Mouse (Mus musculus): ENCODE results near the gene Endou. TPM values are rescaled to one million over a fixed set of nuclear protein-coding genes. Genes with fewer than 3 reads are reported as not detected.
A peak's percentile ranks its signal among the peaks of the same experiment; 100 is the strongest.
"Not testable (repeated sequence)": the region's sequence is repeated elsewhere in the genome, so short reads cannot be mapped to it uniquely, and the experiment has no call there.

Gene Endou
- polyA plus RNA-seq, 1 experiment from 2014 or later: not detected

DNA sequence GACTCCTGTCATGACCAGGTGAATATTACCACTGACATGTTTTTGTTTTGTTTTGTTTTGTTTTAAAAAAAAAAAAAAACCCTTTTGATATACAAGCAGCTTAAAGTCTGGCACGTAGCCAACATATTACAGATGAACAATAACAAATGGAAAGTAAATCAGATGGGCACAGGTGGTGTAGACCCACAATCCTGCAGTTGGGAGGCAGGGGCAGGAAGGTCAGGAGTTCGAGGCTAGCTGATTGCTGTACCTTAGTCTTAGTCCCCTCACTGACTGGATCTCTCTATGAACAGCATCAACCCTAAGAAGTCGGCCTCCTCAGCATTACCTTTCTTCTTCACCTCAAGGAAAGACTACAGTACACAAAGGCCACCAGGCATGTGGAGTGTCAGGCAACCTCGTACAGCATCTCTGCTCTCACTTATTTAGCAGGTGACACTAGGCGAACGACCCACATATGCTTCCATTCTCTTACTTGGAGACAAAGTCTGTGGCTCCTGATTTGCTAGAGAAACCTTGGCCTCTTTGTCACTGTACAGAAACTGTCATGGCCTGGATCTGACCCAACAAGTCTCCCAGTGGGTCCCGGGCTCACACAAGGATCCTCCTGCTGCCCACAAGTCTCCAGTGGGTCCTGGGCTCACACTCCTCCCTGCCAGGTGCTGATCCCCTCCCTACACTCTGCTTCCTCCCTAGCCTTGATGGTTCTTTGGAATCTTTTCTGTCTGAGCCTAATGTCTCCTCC is 57.7 kb downstream of the Endou start:
- Histone ChIP-seq H3K27ac (ENCODE audit: low read depth, low read length) (no peak overlapping the region), H3K4me2 (ENCODE audit: low read depth, low read length) (no peak overlapping the region), H3K4me3 (ENCODE audit: low read depth, low read length) (no peak overlapping the region), H3K4me1 (ENCODE audit: control insufficient read depth, insufficient read depth, low read length) (0 out of 2 replicates have a peak, but pooled peaks cover 8% of the 10 kb centered on the region), H3K9me3 (ENCODE audit: control insufficient read depth, low read length) (no peaks in the 10 kb centered on the region), H3K36me3 (ENCODE audit: control insufficient read depth, insufficient read depth, low read length) (peaks cover 20% of the 10 kb centered on the region; the same call in 1 of the 2 replicates), H3K9ac (replicated peaks; ENCODE audit: low read depth, low read length) (no peak overlapping the region), H3K27me3 (ENCODE audit: control insufficient read depth, insufficient read depth, low read length) (no peaks in the 10 kb centered on the region)
- WGBS: 94% methylated on average over 7 of the region's 7 CpGs
- no peak for ATAC-seq (ENCODE audit: low read depth)

GRCm38 (mm10) chr15:97672211-97672765 is 58.9 kb downstream of the Endou start:
- Histone ChIP-seq H3K4me3 (ENCODE audit: low read depth, low read length) (no peak overlapping the region), H3K4me2 (ENCODE audit: low read depth, low read length) (no peak overlapping the region), H3K9ac (replicated peaks; ENCODE audit: low read depth, low read length) (no peak overlapping the region), H3K27me3 (ENCODE audit: control insufficient read depth, insufficient read depth, low read length) (no peaks in the 10 kb centered on the region), H3K4me1 (ENCODE audit: control insufficient read depth, insufficient read depth, low read length) (0 out of 2 replicates have a peak, but pooled peaks cover 8% of the 10 kb centered on the region), H3K36me3 (ENCODE audit: control insufficient read depth, insufficient read depth, low read length) (peaks cover 12% of the 10 kb centered on the region; the same call in 1 of the 2 replicates), H3K27ac (ENCODE audit: low read depth, low read length) (peak overlapping the region; percentile 80), H3K9me3 (ENCODE audit: control insufficient read depth, low read length) (no peaks in the 10 kb centered on the region)
- 50% methylated on average over 9 of the region's 9 CpGs for WGBS
- peak; percentile 80 for ATAC-seq (ENCODE audit: low read depth)

DNA sequence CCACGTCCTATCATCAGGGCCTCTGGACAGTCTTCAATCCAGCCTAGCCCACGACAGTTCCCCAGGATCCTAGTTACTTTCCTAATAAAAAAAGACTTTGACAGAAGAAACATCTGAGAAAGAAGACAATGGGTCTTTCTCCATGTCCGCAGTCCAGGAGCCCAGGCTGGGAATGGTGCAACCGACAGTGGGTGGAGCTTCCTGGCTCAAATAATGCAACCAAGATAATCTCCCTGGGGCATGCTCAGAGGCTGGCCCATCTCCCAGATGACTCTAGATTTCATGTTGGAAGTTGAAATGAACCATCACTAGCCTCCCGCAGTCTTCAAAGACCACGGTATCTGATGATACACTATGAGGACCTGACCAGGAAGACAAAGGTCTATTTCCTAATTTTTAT is 60.6 kb downstream of the Endou start:
- ATAC-seq (ENCODE audit: low read depth): no peak
- WGBS: 85% methylated on average over 6 of the region's 6 CpGs
- H3K9me3 ChIP-seq (ENCODE audit: control insufficient read depth, low read length): no peaks in the 10 kb centered on the region

GRCm38 (mm10) chr15:97668158-97668877 is 62.8 kb downstream of the Endou start:
- not testable (repeated sequence) for H3K4me2 ChIP-seq (ENCODE audit: low read depth, low read length); H3K4me3 ChIP-seq (ENCODE audit: low read depth, low read length); H3K9ac ChIP-seq (replicated peaks; ENCODE audit: low read depth, low read length); H3K9me3 ChIP-seq (ENCODE audit: control insufficient read depth, low read length); H3K4me1 ChIP-seq (ENCODE audit: control insufficient read depth, insufficient read depth, low read length); H3K27me3 ChIP-seq (ENCODE audit: control insufficient read depth, insufficient read depth, low read length); H3K27ac ChIP-seq (ENCODE audit: low read depth, low read length); ATAC-seq (ENCODE audit: low read depth); H3K36me3 ChIP-seq (ENCODE audit: control insufficient read depth, insufficient read depth, low read length)
- 76% methylated on average over 17 of the region's 17 CpGs for WGBS

More for the DNA sequence above, 60.6 kb downstream of the Endou start:
- H3K27ac ChIP-seq (ENCODE audit: low read depth, low read length): no peak overlapping the region
- no peak overlapping the region for H3K4me2 ChIP-seq (ENCODE audit: low read depth, low read length)
- no peak overlapping the region for H3K4me3 ChIP-seq (ENCODE audit: low read depth, low read length)
- H3K4me1 ChIP-seq (ENCODE audit: control insufficient read depth, insufficient read depth, low read length): 0 out of 2 replicates have a peak, but pooled peaks cover 8% of the 10 kb centered on the region
- H3K27me3 ChIP-seq (ENCODE audit: control insufficient read depth, insufficient read depth, low read length): no peaks in the 10 kb centered on the region
- H3K9ac ChIP-seq (replicated peaks; ENCODE audit: low read depth, low read length): no peak overlapping the region
- peaks cover 5% of the 10 kb centered on the region; the same call in 1 of the 2 replicates for H3K36me3 ChIP-seq (ENCODE audit: control insufficient read depth, insufficient read depth, low read length)

GRCm38 (mm10) chr15:97667437-97667836 is 63.7 kb downstream of the Endou start:
- H3K9ac ChIP-seq (replicated peaks; ENCODE audit: low read depth, low read length): no peak overlapping the region
- no peak for ATAC-seq (ENCODE audit: low read depth)
- H3K4me1 ChIP-seq (ENCODE audit: control insufficient read depth, insufficient read depth, low read length): 0 out of 2 replicates have a peak, but pooled peaks cover 6% of the 10 kb centered on the region
- no peak overlapping the region for H3K27ac ChIP-seq (ENCODE audit: low read depth, low read length)
- no peaks in the 10 kb centered on the region for H3K9me3 ChIP-seq (ENCODE audit: control insufficient read depth, low read length)
- no peak overlapping the region for H3K4me3 ChIP-seq (ENCODE audit: low read depth, low read length)
- 30% methylated on average over 7 of the region's 7 CpGs for whole genome bisulfite sequencing
- H3K27me3 ChIP-seq (ENCODE audit: control insufficient read depth, insufficient read depth, low read length): no peaks in the 10 kb centered on the region
- H3K4me2 ChIP-seq (ENCODE audit: low read depth, low read length): no peak overlapping the region
- H3K36me3 ChIP-seq (ENCODE audit: control insufficient read depth, insufficient read depth, low read length): no peaks in the 10 kb centered on the region

DNA sequence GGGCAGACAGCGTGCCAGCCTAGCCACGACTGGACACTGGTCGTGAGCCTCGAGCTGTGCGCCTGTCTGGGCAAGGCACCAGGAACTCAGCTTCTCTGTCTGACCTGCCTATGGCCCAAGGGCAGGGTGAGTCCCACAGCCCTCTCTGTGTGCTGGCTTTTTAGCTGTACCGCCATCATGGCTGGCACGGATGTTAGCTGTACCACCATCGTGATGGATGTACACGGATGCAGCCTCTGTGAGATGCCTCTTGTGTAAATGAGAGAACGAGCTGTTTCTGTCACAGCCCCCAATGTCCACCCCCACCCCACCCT is 64.7 kb downstream of the Endou start:
- Histone ChIP-seq H3K9me3 (ENCODE audit: control insufficient read depth, low read length) (no peaks in the 10 kb centered on the region), H3K27ac (ENCODE audit: low read depth, low read length) (no peak overlapping the region), H3K36me3 (ENCODE audit: control insufficient read depth, insufficient read depth, low read length) (no peaks in the 10 kb centered on the region), H3K4me1 (ENCODE audit: control insufficient read depth, insufficient read depth, low read length) (no peaks in the 10 kb centered on the region), H3K27me3 (ENCODE audit: control insufficient read depth, insufficient read depth, low read length) (no peaks in the 10 kb centered on the region), H3K4me3 (ENCODE audit: low read depth, low read length) (no peak overlapping the region), H3K9ac (replicated peaks; ENCODE audit: low read depth, low read length) (no peak overlapping the region), H3K4me2 (ENCODE audit: low read depth, low read length) (no peak overlapping the region)
- ATAC-seq (ENCODE audit: low read depth): no peak
- 92% methylated on average over 10 of the region's 10 CpGs for WGBS

GRCm38 (mm10) chr15:97665770-97666456 is 65.2 kb downstream of the Endou start:
- H3K4me3 ChIP-seq (ENCODE audit: low read depth, low read length): no peak overlapping the region
- no peaks in the 10 kb centered on the region for H3K36me3 ChIP-seq (ENCODE audit: control insufficient read depth, insufficient read depth, low read length)
- ATAC-seq (ENCODE audit: low read depth): no peak
- H3K9me3 ChIP-seq (ENCODE audit: control insufficient read depth, low read length): no peaks in the 10 kb centered on the region
- H3K4me2 ChIP-seq (ENCODE audit: low read depth, low read length): no peak overlapping the region
- H3K9ac ChIP-seq (replicated peaks; ENCODE audit: low read depth, low read length): no peak overlapping the region
- H3K4me1 ChIP-seq (ENCODE audit: control insufficient read depth, insufficient read depth, low read length): no peaks in the 10 kb centered on the region
- no peak overlapping the region for H3K27ac ChIP-seq (ENCODE audit: low read depth, low read length)
- 79% methylated on average over 25 of the region's 25 CpGs for WGBS
- H3K27me3 ChIP-seq (ENCODE audit: control insufficient read depth, insufficient read depth, low read length): no peaks in the 10 kb centered on the region

DNA sequence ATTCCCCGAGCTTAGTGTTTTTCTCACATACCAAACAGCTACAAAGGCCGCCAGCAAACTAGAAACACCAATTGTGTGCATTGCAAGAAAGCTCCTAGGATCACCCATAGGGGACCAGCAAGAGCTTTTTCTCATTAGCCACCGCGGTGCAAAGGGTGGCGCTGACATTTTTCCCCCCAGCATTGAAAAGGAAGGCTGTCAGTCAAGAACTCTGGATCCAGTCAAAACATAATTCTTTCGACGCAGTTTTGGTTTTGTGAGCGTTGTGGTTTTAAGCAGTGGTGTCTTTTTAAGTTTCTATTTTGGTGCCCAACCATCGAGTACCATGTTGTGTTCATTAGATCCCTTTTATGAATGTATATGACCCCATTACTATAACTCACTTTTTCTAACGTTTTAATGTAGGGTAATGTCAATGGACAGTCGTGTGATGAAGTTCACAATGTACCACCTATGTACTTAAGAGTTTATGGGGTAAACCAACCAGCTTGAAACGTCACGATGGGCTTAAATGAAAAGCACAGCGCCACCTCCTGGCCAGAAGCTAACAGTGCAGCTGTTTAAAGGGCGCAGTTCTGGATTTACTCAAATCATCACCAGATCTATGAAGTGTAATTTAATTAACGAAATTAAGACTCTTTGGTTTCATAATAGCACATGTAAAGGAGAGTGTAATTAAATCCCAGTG is 66.0 kb downstream of the Endou start:
- no peaks in the 10 kb centered on the region for H3K36me3 ChIP-seq (ENCODE audit: control insufficient read depth, insufficient read depth, low read length)
- no peak overlapping the region for H3K4me2 ChIP-seq (ENCODE audit: low read depth, low read length)
- no peaks in the 10 kb centered on the region for H3K4me1 ChIP-seq (ENCODE audit: control insufficient read depth, insufficient read depth, low read length)
- ATAC-seq (ENCODE audit: low read depth): no peak
- WGBS: 65% methylated on average over 16 of the region's 16 CpGs
- no peak overlapping the region for H3K27ac ChIP-seq (ENCODE audit: low read depth, low read length)
- no peak overlapping the region for H3K9ac ChIP-seq (replicated peaks; ENCODE audit: low read depth, low read length)
- no peaks in the 10 kb centered on the region for H3K27me3 ChIP-seq (ENCODE audit: control insufficient read depth, insufficient read depth, low read length)
- H3K4me3 ChIP-seq (ENCODE audit: low read depth, low read length): no peak overlapping the region
- H3K9me3 ChIP-seq (ENCODE audit: control insufficient read depth, low read length): no peaks in the 10 kb centered on the region

All from neural tube, embryonic 14.5 days (tissue).